Mouse (Mus musculus): ENCODE measurements around the gene Rnf220. TPM values are rescaled to one million over a fixed set of nuclear protein-coding genes. Genes with fewer than 3 reads are reported as not detected.

Rnf220 gene
- polyA plus RNA-seq, 1 experiment from 2014 or later: 55.5 TPM

- H3K27ac ChIP-seq (ENCODE audit: low read depth, low read length): no peak overlapping the region
- H3K4me2 ChIP-seq (replicated peaks; ENCODE audit: low read depth, low read length): no peak overlapping the region
- no peak overlapping the region for H3K9ac ChIP-seq (ENCODE audit: low read depth, low read length)
- no peaks in the 10 kb centered on the region for H3K4me1 ChIP-seq (replicated peaks; ENCODE audit: control insufficient read depth, insufficient read depth, low read length)
- 45% methylated on average over 12 of the region's 12 CpGs for WGBS
- H3K9me3 ChIP-seq (ENCODE audit: control insufficient read depth, low read length): no peaks in the 10 kb centered on the region
- ATAC-seq (ENCODE audit: low FRiP score) (no peak), DNase-seq (ENCODE audit: low spot score) (peak; percentile 18)
- no peak overlapping the region for H3K4me3 ChIP-seq (ENCODE audit: low read depth, low read length)
- no peaks in the 10 kb centered on the region for H3K36me3 ChIP-seq (ENCODE audit: control insufficient read depth, insufficient read depth, low read length)
- H3K27me3 ChIP-seq (ENCODE audit: control insufficient read depth, insufficient read depth, low read length): peaks cover 4% of the 10 kb centered on the region
These were observed 154.1 kb downstream of the Rnf220 start for GRCm38 (mm10) chr4:117342751-117343150.

- Histone ChIP-seq H3K4me2 (replicated peaks; ENCODE audit: low read depth, low read length) (no peak overlapping the region), H3K27me3 (ENCODE audit: control insufficient read depth, insufficient read depth, low read length) (peaks cover 4% of the 10 kb centered on the region), H3K36me3 (ENCODE audit: control insufficient read depth, insufficient read depth, low read length) (no peaks in the 10 kb centered on the region), H3K9ac (ENCODE audit: low read depth, low read length) (no peak overlapping the region), H3K9me3 (ENCODE audit: control insufficient read depth, low read length) (no peaks in the 10 kb centered on the region), H3K4me1 (replicated peaks; ENCODE audit: control insufficient read depth, insufficient read depth, low read length) (no peaks in the 10 kb centered on the region), H3K27ac (ENCODE audit: low read depth, low read length) (no peak overlapping the region), H3K4me3 (ENCODE audit: low read depth, low read length) (no peak overlapping the region)
- WGBS: 93% methylated on average over 5 of the region's 5 CpGs
- DNase-seq (ENCODE audit: low spot score): no peak
- no peak for ATAC-seq (ENCODE audit: low FRiP score)
These were observed 155.6 kb downstream of the Rnf220 start for GRCm38 (mm10) chr4:117341282-117341681.

GRCm38 (mm10) chr4:117339796-117340195 is 157.1 kb downstream of the Rnf220 start:
- H3K9ac ChIP-seq (ENCODE audit: low read depth, low read length): no peak overlapping the region
- no peak overlapping the region for H3K27ac ChIP-seq (ENCODE audit: low read depth, low read length)
- H3K36me3 ChIP-seq (ENCODE audit: control insufficient read depth, insufficient read depth, low read length): no peaks in the 10 kb centered on the region
- ATAC-seq (ENCODE audit: low FRiP score): no peak
- no peak overlapping the region for H3K4me2 ChIP-seq (replicated peaks; ENCODE audit: low read depth, low read length)
- H3K4me1 ChIP-seq (replicated peaks; ENCODE audit: control insufficient read depth, insufficient read depth, low read length): no peaks in the 10 kb centered on the region
- no peak for DNase-seq (ENCODE audit: low spot score)
- H3K4me3 ChIP-seq (ENCODE audit: low read depth, low read length): no peak overlapping the region
- no peaks in the 10 kb centered on the region; the same call in 1 of the 2 replicates for H3K27me3 ChIP-seq (ENCODE audit: control insufficient read depth, insufficient read depth, low read length)
- no peaks in the 10 kb centered on the region for H3K9me3 ChIP-seq (ENCODE audit: control insufficient read depth, low read length)

GRCm38 (mm10) chr4:117330836-117331475 is 165.9 kb downstream of the Rnf220 start:
- no peak overlapping the region for H3K4me3 ChIP-seq (ENCODE audit: low read depth, low read length)
- H3K27ac ChIP-seq (ENCODE audit: low read depth, low read length): no peak overlapping the region
- H3K9me3 ChIP-seq (ENCODE audit: control insufficient read depth, low read length): no peaks in the 10 kb centered on the region
- DNase-seq (ENCODE audit: low spot score) (peak; percentile 22), ATAC-seq (ENCODE audit: low FRiP score) (0 out of 2 replicates have a peak, but pooled peaks have one; percentile 14)
- 33% methylated on average over 11 of the region's 11 CpGs for WGBS
- H3K9ac ChIP-seq (ENCODE audit: low read depth, low read length): no peak overlapping the region
- H3K4me1 ChIP-seq (replicated peaks; ENCODE audit: control insufficient read depth, insufficient read depth, low read length): no peaks in the 10 kb centered on the region; the same call in none of the 2 replicates
- H3K27me3 ChIP-seq (ENCODE audit: control insufficient read depth, insufficient read depth, low read length): peaks cover 13% of the 10 kb centered on the region; the same call in 1 of the 2 replicates
- H3K36me3 ChIP-seq (ENCODE audit: control insufficient read depth, insufficient read depth, low read length): no peaks in the 10 kb centered on the region
- no peak overlapping the region for H3K4me2 ChIP-seq (replicated peaks; ENCODE audit: low read depth, low read length)

- H3K36me3 ChIP-seq (ENCODE audit: control insufficient read depth, insufficient read depth, low read length): no peaks in the 10 kb centered on the region
- H3K27me3 ChIP-seq (ENCODE audit: control insufficient read depth, insufficient read depth, low read length): peaks cover 13% of the 10 kb centered on the region; the same call in 1 of the 2 replicates
- ATAC-seq (ENCODE audit: low FRiP score): no peak
- H3K9ac ChIP-seq (ENCODE audit: low read depth, low read length): no peak overlapping the region; the same call in 1 of the 2 replicates
- H3K27ac ChIP-seq (ENCODE audit: low read depth, low read length): no peak overlapping the region
- no peaks in the 10 kb centered on the region for H3K9me3 ChIP-seq (ENCODE audit: control insufficient read depth, low read length)
- no peaks in the 10 kb centered on the region; the same call in none of the 2 replicates for H3K4me1 ChIP-seq (replicated peaks; ENCODE audit: control insufficient read depth, insufficient read depth, low read length)
- no peak for DNase-seq (ENCODE audit: low spot score)
- H3K4me3 ChIP-seq (ENCODE audit: low read depth, low read length): no peak overlapping the region
- 85% methylated on average over 3 of the region's 3 CpGs for WGBS
- no peak overlapping the region for H3K4me2 ChIP-seq (replicated peaks; ENCODE audit: low read depth, low read length)
These were observed 166.7 kb downstream of the Rnf220 start for GRCm38 (mm10) chr4:117330132-117330531.

GRCm38 (mm10) chr4:117326915-117327314 is 169.9 kb downstream of the Rnf220 start:
- ATAC-seq (ENCODE audit: low FRiP score): no peak
- WGBS: 80% methylated on average over 3 of the region's 3 CpGs
- Histone ChIP-seq H3K4me3 (ENCODE audit: low read depth, low read length) (no peak overlapping the region), H3K27ac (ENCODE audit: low read depth, low read length) (no peak overlapping the region), H3K9ac (ENCODE audit: low read depth, low read length) (no peak overlapping the region), H3K4me2 (replicated peaks; ENCODE audit: low read depth, low read length) (no peak overlapping the region), H3K36me3 (ENCODE audit: control insufficient read depth, insufficient read depth, low read length) (no peaks in the 10 kb centered on the region), H3K27me3 (ENCODE audit: control insufficient read depth, insufficient read depth, low read length) (peaks cover 13% of the 10 kb centered on the region), H3K4me1 (replicated peaks; ENCODE audit: control insufficient read depth, insufficient read depth, low read length) (no peaks in the 10 kb centered on the region; the same call in none of the 2 replicates), H3K9me3 (ENCODE audit: control insufficient read depth, low read length) (no peaks in the 10 kb centered on the region)
- DNase-seq (ENCODE audit: low spot score): no peak

- Histone ChIP-seq H3K27me3 (ENCODE audit: control insufficient read depth, insufficient read depth, low read length) (peaks cover 18% of the 10 kb centered on the region), H3K9ac (ENCODE audit: low read depth, low read length) (no peak overlapping the region), H3K36me3 (ENCODE audit: control insufficient read depth, insufficient read depth, low read length) (no peaks in the 10 kb centered on the region), H3K4me3 (ENCODE audit: low read depth, low read length) (no peak overlapping the region), H3K4me1 (replicated peaks; ENCODE audit: control insufficient read depth, insufficient read depth, low read length) (no peaks in the 10 kb centered on the region; the same call in 1 of the 2 replicates), H3K27ac (ENCODE audit: low read depth, low read length) (no peak overlapping the region), H3K4me2 (replicated peaks; ENCODE audit: low read depth, low read length) (no peak overlapping the region), H3K9me3 (ENCODE audit: control insufficient read depth, low read length) (no peaks in the 10 kb centered on the region)
- 75% methylated on average over 2 of the region's 2 CpGs for WGBS
- DNase-seq (ENCODE audit: low spot score): no peak
- no peak for ATAC-seq (ENCODE audit: low FRiP score)
These were observed 171.8 kb downstream of the Rnf220 start for GRCm38 (mm10) chr4:117325076-117325475.

- H3K4me3 ChIP-seq (ENCODE audit: low read depth, low read length): no peak overlapping the region
- H3K4me1 ChIP-seq (replicated peaks; ENCODE audit: control insufficient read depth, insufficient read depth, low read length): no peaks in the 10 kb centered on the region
- 14% methylated on average over 14 of the region's 14 CpGs for WGBS
- ATAC-seq (ENCODE audit: low FRiP score) (peak; percentile 68), DNase-seq (ENCODE audit: low spot score) (peak; percentile 82)
- no peaks in the 10 kb centered on the region for H3K36me3 ChIP-seq (ENCODE audit: control insufficient read depth, insufficient read depth, low read length)
- H3K27ac ChIP-seq (ENCODE audit: low read depth, low read length): no peak overlapping the region
- H3K9me3 ChIP-seq (ENCODE audit: control insufficient read depth, low read length): no peaks in the 10 kb centered on the region
- H3K27me3 ChIP-seq (ENCODE audit: control insufficient read depth, insufficient read depth, low read length): peaks cover 16% of the 10 kb centered on the region
- no peak overlapping the region for H3K4me2 ChIP-seq (replicated peaks; ENCODE audit: low read depth, low read length)
- no peak overlapping the region for H3K9ac ChIP-seq (ENCODE audit: low read depth, low read length)
These were observed 173.1 kb downstream of the Rnf220 start for GRCm38 (mm10) chr4:117323515-117324344.

Measured in hindbrain, embryonic 11.5 days (tissue).